Mouse (Mus musculus) intestine, embryonic 16.5 days (tissue): ENCODE measurements around the gene Ncapd3. TPM values are rescaled to one million over a fixed set of nuclear protein-coding genes. Genes with fewer than 3 reads are reported as not detected.
A peak's percentile ranks its signal among the peaks of the same experiment; 100 is the strongest.

Source experiments
- ATAC-seq: fragments of 200-750 bp; cut with Nextera tagmentation; 2 replicates; pipeline ENCODE4 v1.8.0; 2017; ENCODE audit warnings: moderate TSS enrichment, moderate library complexity
- H3K27ac ChIP-seq: fragments of 300-500 bp; sonication (generic); 2 replicates; pipeline ENCODE4 v1.5.1; 2014; ENCODE audit warnings: mild to moderate bottlenecking, low read length
- H3K27me3 ChIP-seq: fragments of 300-500 bp; sonication (generic); replicated peaks from 2 replicates; pipeline ENCODE4 v1.6.1; 2014; ENCODE audit warnings: low read length, control low read depth, mixed read lengths; ENCODE audit not compliant: control insufficient read depth, insufficient read depth
- H3K36me3 ChIP-seq: fragments of 300-500 bp; sonication (generic); 2 replicates; pipeline ENCODE4 v1.6.1; 2014; ENCODE audit warnings: low read length, control low read depth; ENCODE audit not compliant: control insufficient read depth, insufficient read depth
- H3K4me1 ChIP-seq: fragments of 300-500 bp; sonication (generic); 2 replicates; pipeline ENCODE4 v1.6.1; 2014; ENCODE audit warnings: low read length, control low read depth, mixed read lengths; ENCODE audit not compliant: control insufficient read depth, insufficient read depth
- H3K4me2 ChIP-seq: fragments of 300-500 bp; sonication (generic); 2 replicates; pipeline ENCODE4 v1.6.1; 2014; ENCODE audit warnings: low read depth, low read length, control low read depth
- H3K4me3 ChIP-seq: fragments of 300-500 bp; sonication (generic); 2 replicates; pipeline ENCODE4 v1.5.1; 2014; ENCODE audit warnings: mild to moderate bottlenecking, low read length
- H3K9ac ChIP-seq: fragments of 300-500 bp; sonication (generic); 2 replicates; pipeline ENCODE4 v1.6.1; 2014; ENCODE audit warnings: low read depth, low read length
- H3K9me3 ChIP-seq: fragments of 300-500 bp; sonication (generic); 2 replicates; pipeline ENCODE4 v1.6.1; 2016; ENCODE audit warnings: low read length, control low read depth; ENCODE audit not compliant: control insufficient read depth
- WGBS: fragments of 180-500 bp; shearing (Covaris S2); extraction: QIAGEN DNeasy Blood & Tissue Kit; methylation state at CpG from one replicate; pipeline ENCODE4 v1.1.7; 2014; 5-methylcytosine and 5-hydroxymethylcytosine counted together
- polyA plus RNA-seq: library from polyadenylated mRNA; unstranded; fragments of >200 nt; fragmentation: Nextera tagmentation; extraction: Ambion mirVana; gene quantifications from 2 replicates; pipeline ENCODE4 v1.2.1, GENCODE M21; 2015

Gene Ncapd3
- polyA plus RNA-seq, 1 experiment from 2014 or later = 20.9 TPM

GRCm38 (mm10) chr9:26998669-26999460 lies 31.1 kb upstream of the Ncapd3 start:
- peaks cover 16% of the 10 kb centered on the region for H3K4me1 ChIP-seq
- H3K9ac ChIP-seq = peak overlapping the region; percentile 81
- H3K4me2 ChIP-seq = peak overlapping the region; percentile 74
- no peaks in the 10 kb centered on the region; the same call in 1 of the 2 replicates for H3K36me3 ChIP-seq
- 0 out of 2 replicates have a peak overlapping the region, but pooled peaks have one; percentile 33 for H3K27ac ChIP-seq
- H3K9me3 ChIP-seq = no peaks in the 10 kb centered on the region
- WGBS = 1% methylated on average over 29 of the region's 29 CpGs
- peak; percentile 71 for ATAC-seq
- H3K4me3 ChIP-seq = peak overlapping the region; percentile 65
- no peaks in the 10 kb centered on the region for H3K27me3 ChIP-seq

GRCm38 (mm10) chr9:26999461-27000395 lies 30.2 kb upstream of the Ncapd3 start, which contains the start of the genes Acad8 and Thyn1:
TSS of gene Acad8 (minus strand) at chr9:26999566.
TSS of gene Thyn1 (plus strand) at chr9:26999710.
- Histone ChIP-seq H3K4me1 (peaks cover 16% of the 10 kb centered on the region), H3K4me2 (peak within 1 kb of the TSS; percentile 74), H3K9ac (peak within 1 kb of the TSS; percentile 82), H3K9me3 (no peaks in the 10 kb centered on the region), H3K36me3 (no peaks in the 10 kb centered on the region; the same call in 1 of the 2 replicates), H3K27ac (0 out of 2 replicates have a peak within 1 kb of the TSS, but pooled peaks have one; percentile 39), H3K4me3 (peak within 1 kb of the TSS; percentile 65), H3K27me3 (no peaks in the 10 kb centered on the region)
- ATAC-seq = peak; percentile 99
- under 1% methylated on average over 35 of the region's 35 CpGs for WGBS

- no peak for ATAC-seq
- Histone ChIP-seq H3K4me2 (no peak overlapping the region), H3K9me3 (no peaks in the 10 kb centered on the region), H3K27me3 (no peaks in the 10 kb centered on the region), H3K9ac (no peak overlapping the region), H3K27ac (no peak overlapping the region), H3K36me3 (peaks cover 17% of the 10 kb centered on the region), H3K4me3 (no peak overlapping the region), H3K4me1 (peaks cover 10% of the 10 kb centered on the region)
- 84% methylated on average over 3 of the region's 3 CpGs for WGBS
Observed at GRCm38 (mm10) chr9:27005231-27005630, 24.7 kb upstream of the Ncapd3 start.

- Histone ChIP-seq H3K9ac (no peak overlapping the region), H3K27ac (no peak overlapping the region), H3K27me3 (no peaks in the 10 kb centered on the region), H3K36me3 (peaks cover 21% of the 10 kb centered on the region), H3K4me2 (no peak overlapping the region), H3K4me1 (peaks cover 4% of the 10 kb centered on the region; the same call in 1 of the 2 replicates), H3K9me3 (no peaks in the 10 kb centered on the region), H3K4me3 (no peak overlapping the region)
- WGBS = 87% methylated on average over 1 of the region's 1 CpGs
- ATAC-seq = no peak
Observed at GRCm38 (mm10) chr9:27005933-27006332, 24.0 kb upstream of the Ncapd3 start.

GRCm38 (mm10) chr9:27006866-27007265 lies 23.1 kb upstream of the Ncapd3 start:
- Histone ChIP-seq H3K36me3 (peaks cover 21% of the 10 kb centered on the region), H3K9ac (no peak overlapping the region), H3K27ac (no peak overlapping the region), H3K4me1 (no peaks in the 10 kb centered on the region), H3K9me3 (no peaks in the 10 kb centered on the region), H3K4me2 (no peak overlapping the region), H3K4me3 (no peak overlapping the region), H3K27me3 (no peaks in the 10 kb centered on the region)
- ATAC-seq = no peak
- WGBS = 88% methylated on average over 5 of the region's 5 CpGs

- H3K27me3 ChIP-seq = no peaks in the 10 kb centered on the region
- H3K4me2 ChIP-seq = no peak overlapping the region
- no peak overlapping the region for H3K9ac ChIP-seq
- no peaks in the 10 kb centered on the region for H3K9me3 ChIP-seq
- no peak overlapping the region for H3K27ac ChIP-seq
- H3K36me3 ChIP-seq = peaks cover 21% of the 10 kb centered on the region
- no peak overlapping the region for H3K4me3 ChIP-seq
- 81% methylated on average over 5 of the region's 5 CpGs for WGBS
- ATAC-seq = no peak
- H3K4me1 ChIP-seq = no peaks in the 10 kb centered on the region
Observed at GRCm38 (mm10) chr9:27009231-27009630, 20.7 kb upstream of the Ncapd3 start.

GRCm38 (mm10) chr9:27011572-27011971 lies 18.4 kb upstream of the Ncapd3 start:
- Histone ChIP-seq H3K9ac (no peak overlapping the region), H3K27me3 (no peaks in the 10 kb centered on the region), H3K27ac (no peak overlapping the region), H3K4me3 (no peak overlapping the region), H3K36me3 (peaks cover 33% of the 10 kb centered on the region), H3K4me2 (no peak overlapping the region), H3K9me3 (no peaks in the 10 kb centered on the region), H3K4me1 (no peaks in the 10 kb centered on the region)
- WGBS = 85% methylated on average over 4 of the region's 4 CpGs
- no peak for ATAC-seq

- Histone ChIP-seq H3K9me3 (no peaks in the 10 kb centered on the region), H3K4me2 (no peak overlapping the region), H3K27ac (no peak overlapping the region), H3K4me3 (no peak overlapping the region), H3K27me3 (no peaks in the 10 kb centered on the region), H3K36me3 (peaks cover 22% of the 10 kb centered on the region), H3K9ac (no peak overlapping the region), H3K4me1 (no peaks in the 10 kb centered on the region)
- no peak for ATAC-seq
- 93% methylated on average over 10 of the region's 10 CpGs for WGBS
Observed at GRCm38 (mm10) chr9:27018961-27019360, 11.0 kb upstream of the Ncapd3 start.

GRCm38 (mm10) chr9:27023681-27024080 lies 6.3 kb upstream of the Ncapd3 start:
- no peak for ATAC-seq
- Histone ChIP-seq H3K36me3 (peaks cover 6% of the 10 kb centered on the region; the same call in 1 of the 2 replicates), H3K4me1 (peaks cover 18% of the 10 kb centered on the region), H3K4me3 (no peak overlapping the region), H3K9ac (no peak overlapping the region), H3K4me2 (no peak overlapping the region), H3K27me3 (no peaks in the 10 kb centered on the region), H3K27ac (no peak overlapping the region), H3K9me3 (no peaks in the 10 kb centered on the region)
- 85% methylated on average over 4 of the region's 4 CpGs for WGBS
